Mouse (Mus musculus) stomach, postnatal 0 days (tissue): ENCODE measurements around the gene Ifna2.

Experiments used
- CTCF ChIP-seq: IDR thresholded peaks from 2 replicates; pipeline ENCODE4 v1.5.1; 2016; ENCODE audit warnings: antibody characterized with exemption, low read depth, mild to moderate bottlenecking, moderate library complexity
- EP300 ChIP-seq: optimal IDR thresholded peaks from 2 replicates; pipeline ENCODE3; 2016; ENCODE audit warnings: antibody characterized with exemption

DNA sequence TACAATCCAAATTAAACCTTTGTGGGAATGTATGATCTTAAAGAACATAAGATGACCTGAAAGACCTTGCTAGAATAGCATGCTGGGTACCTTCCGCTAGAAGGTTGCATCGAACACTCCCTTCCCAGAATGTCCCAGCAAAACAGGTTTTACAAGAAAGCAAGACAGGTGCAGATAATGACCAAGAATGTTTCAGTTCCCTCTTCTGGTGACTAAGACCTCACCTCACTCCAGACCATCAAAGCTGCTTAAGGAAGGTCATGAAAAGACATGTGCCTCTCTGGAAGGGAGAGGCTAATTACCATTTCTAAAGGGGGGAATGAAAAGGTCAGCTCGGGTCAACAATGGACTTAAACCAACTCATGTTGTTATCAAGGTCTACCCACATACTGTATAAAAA lies 30.1 kb downstream of the Ifna2 start:
- no peak for TF ChIP-seq CTCF
- no peak for TF ChIP-seq EP300
